In the genomic region with DNA sequence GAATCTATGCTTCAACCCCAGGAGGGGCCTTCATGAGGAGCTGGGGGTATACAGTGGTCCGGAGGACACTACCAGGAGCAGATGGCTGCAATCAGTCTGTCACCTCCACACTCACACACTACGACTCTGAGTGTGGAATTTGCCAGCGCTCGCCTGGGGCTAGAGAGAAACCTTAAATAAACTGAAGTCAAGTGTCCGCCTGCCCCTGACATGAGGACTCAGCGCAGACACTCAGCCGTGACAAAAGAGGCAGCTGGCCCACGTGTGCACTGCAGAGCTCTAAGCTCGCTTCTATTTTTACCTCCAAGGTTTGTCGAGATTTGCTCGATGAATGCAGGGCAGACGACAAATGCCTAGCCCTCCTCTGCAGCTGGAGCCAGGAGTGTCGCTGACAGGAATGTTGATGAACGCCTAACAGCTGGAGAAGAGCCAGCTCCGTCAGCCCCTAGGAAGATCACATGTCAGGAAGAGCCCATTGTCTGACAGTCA, we compare ENCODE assay signal across 8 mouse cellular contexts. TPM values are rescaled to one million over a fixed set of nuclear protein-coding genes. Genes with fewer than 3 reads are reported as not detected.
DNase-seq lines count a peak whose midpoint lies in the region; ATAC-seq and TF ChIP-seq lines count a peak whose summit lies in the region.
"Had no signal": no experiment of that assay in that cellular context is flagged by ENCODE, and none has a peak within 500 bp of the region (broad histone marks: within the 10 kb centered on the region; RNA-seq: fewer than 3 reads in every experiment).

No protein-coding gene starts in this region.

- H3K27me3 ChIP-seq in heart, postnatal 0 days (ENCODE audit: control insufficient read depth, insufficient read depth, low read length) = no peaks in the 10 kb centered on the region
- no peaks in the 10 kb centered on the region; the same call in 1 of the 2 replicates for H3K27me3 ChIP-seq in neural tube, embryonic 12.5 days (replicated peaks)
- H3K27me3 ChIP-seq in liver, postnatal 0 days (ENCODE audit: insufficient read depth, low read length) = no peaks in the 10 kb centered on the region

- ATAC-seq in heart, postnatal 0 days (ENCODE audit: insufficient read depth, low read depth) = peak; percentile 89
- ATAC-seq in neural tube, embryonic 12.5 days (ENCODE audit: low FRiP score, low read depth) = peak; percentile 53; the same call in 1 of the 2 replicates
- no peak for ATAC-seq in megakaryocyte-erythroid progenitor cell, adult 5-6 weeks (replicated peaks; ENCODE audit: low FRiP score, low TSS enrichment, poor library complexity, severe bottlenecking)
- no peak for ATAC-seq in liver, postnatal 0 days

- peaks cover 28% of the 10 kb centered on the region for H3K36me3 ChIP-seq in heart, postnatal 0 days (replicated peaks; ENCODE audit: control insufficient read depth, insufficient read depth, low read length)
- H3K36me3 ChIP-seq in neural tube, embryonic 12.5 days = no peaks in the 10 kb centered on the region
- no peaks in the 10 kb centered on the region for H3K36me3 ChIP-seq in liver, postnatal 0 days (replicated peaks; ENCODE audit: insufficient read depth, low read length)

- 3% methylated on average over 15 of the region's 15 CpGs for WGBS in heart, postnatal 0 days
- 32% methylated on average over 15 of the region's 15 CpGs for WGBS in neural tube, embryonic 12.5 days
- 39% methylated on average over 15 of the region's 15 CpGs for WGBS in liver, postnatal 0 days (ENCODE audit: insufficient replicate concordance)

- DNase-seq in R1 (ENCODE audit: low read depth, low spot score) = peak; percentile 78
- peak; percentile 59 for DNase-seq in embryo, embryonic 10.5 days (ENCODE audit: low spot score)
- peak; percentile 96 for DNase-seq in heart, postnatal 0 days (ENCODE audit: low spot score)
- peak; percentile 49 to 61 for DNase-seq in kidney, postnatal 36 days
- no peak for DNase-seq in liver, postnatal 0 days

- no peak for TF ChIP-seq CTCF in heart, postnatal 0 days (IDR thresholded peaks at IDR 0.05; ENCODE audit: low read depth)
- no peak for TF ChIP-seq CTCF in liver, postnatal 0 days (IDR thresholded peaks at IDR 0.05; ENCODE audit: low read depth)

- H3K4me2 ChIP-seq in heart, postnatal 0 days (ENCODE audit: low read depth, low read length) = peak overlapping the region; percentile 40
- H3K4me2 ChIP-seq in neural tube, embryonic 12.5 days (replicated peaks) = peak overlapping the region; percentile 40
- no peak overlapping the region for H3K4me2 ChIP-seq in liver, postnatal 0 days (ENCODE audit: low read depth, low read length)

- TF ChIP-seq EP300 in heart, postnatal 0 days (IDR thresholded peaks at IDR 0.05; ENCODE audit: low read depth) = peak; percentile 97
- TF ChIP-seq EP300 in liver, postnatal 0 days (IDR thresholded peaks at IDR 0.05; ENCODE audit: low read depth) = no peak

- peak overlapping the region; percentile 95 for H3K27ac ChIP-seq in heart, postnatal 0 days (ENCODE audit: low read depth)
- H3K27ac ChIP-seq in neural tube, embryonic 12.5 days = no peak overlapping the region
- no peak overlapping the region for H3K27ac ChIP-seq in liver, postnatal 0 days (ENCODE audit: low read depth)

- peak overlapping the region; percentile 14 for H3K4me3 ChIP-seq in heart, postnatal 0 days (ENCODE audit: low read depth, low read length)
- no peak overlapping the region for H3K4me3 ChIP-seq in neural tube, embryonic 12.5 days
- no peak overlapping the region for H3K4me3 ChIP-seq in liver, postnatal 0 days (ENCODE audit: low read depth, low read length)
- H3K4me3 ChIP-seq: megakaryocyte, embryonic 14.5 days had no signal

- no peaks in the 10 kb centered on the region for H3K9me3 ChIP-seq in heart, postnatal 0 days (replicated peaks; ENCODE audit: control insufficient read depth, low read length)
- no peaks in the 10 kb centered on the region for H3K9me3 ChIP-seq in neural tube, embryonic 12.5 days
- no peaks in the 10 kb centered on the region for H3K9me3 ChIP-seq in liver, postnatal 0 days (ENCODE audit: low read length)

- H3K9ac ChIP-seq in heart, postnatal 0 days (replicated peaks; ENCODE audit: low read depth, low read length) = peak overlapping the region; percentile 45
- H3K9ac ChIP-seq in neural tube, embryonic 12.5 days = no peak overlapping the region
- no peak overlapping the region for H3K9ac ChIP-seq in liver, postnatal 0 days (replicated peaks)

- H3K4me1 ChIP-seq in heart, postnatal 0 days (ENCODE audit: control insufficient read depth, insufficient read depth) = peaks cover 46% of the 10 kb centered on the region
- peaks cover 14% of the 10 kb centered on the region for H3K4me1 ChIP-seq in neural tube, embryonic 12.5 days
- no peaks in the 10 kb centered on the region for H3K4me1 ChIP-seq in liver, postnatal 0 days (ENCODE audit: insufficient read depth)

RNA-seq across cellular contexts. Expression of a gene that starts 30.7 kb away (rescaled TPM):
- total RNA-seq in heart, postnatal 0 days (2014; rRNA removed; ENCODE audit: low replicate concordance) = not detected in 2 replicates
- 0.11 TPM in 2 replicates for polyA plus RNA-seq in heart, postnatal 0 days (2015; fragmentation: Nextera tagmentation; extraction: Ambion mirVana)
- polyA plus RNA-seq in neural tube, embryonic 12.5 days (2016; fragmentation: Nextera tagmentation; extraction: Ambion mirVana) = not detected in 2 replicates
- total RNA-seq in megakaryocyte-erythroid progenitor cell, adult 5-6 weeks (2014; fragmentation: Nextera tagmentation) = not detected in 2 replicates
- total RNA-seq in megakaryocyte-erythroid progenitor cell, adult 5-6 weeks (2017) = not detected in 2 replicates
- not detected in 2 replicates for polyA plus RNA-seq in liver, postnatal 0 days (2015; fragmentation: Nextera tagmentation; extraction: Ambion mirVana)

RNA-seq across cellular contexts. Expression of a gene that starts 36.7 kb away (rescaled TPM):
- 4,504 and 5,889 TPM in 2 replicates for total RNA-seq in heart, postnatal 0 days (2014; rRNA removed; ENCODE audit: low replicate concordance)
- 3,958 and 4,151 TPM in 2 replicates for polyA plus RNA-seq in heart, postnatal 0 days (2015; fragmentation: Nextera tagmentation; extraction: Ambion mirVana)
- polyA plus RNA-seq in neural tube, embryonic 12.5 days (2016; fragmentation: Nextera tagmentation; extraction: Ambion mirVana) = 1.6 and 2.0 TPM in 2 replicates
- total RNA-seq in megakaryocyte-erythroid progenitor cell, adult 5-6 weeks (2014; fragmentation: Nextera tagmentation) = not detected in 2 replicates
- total RNA-seq in megakaryocyte-erythroid progenitor cell, adult 5-6 weeks (2017) = not detected in 2 replicates
- polyA plus RNA-seq in liver, postnatal 0 days (2015; fragmentation: Nextera tagmentation; extraction: Ambion mirVana) = 0.15 and 6.6 TPM in 2 replicates

Comparison
In these comparisons a context has a peak if more than half of its experiments do, and no peak if none do; other contexts are left out.
1. ATAC-seq: peak in heart, postnatal 0 days (single experiment) and neural tube, embryonic 12.5 days (single experiment); none in megakaryocyte-erythroid progenitor cell, adult 5-6 weeks (single experiment) and liver, postnatal 0 days (single experiment).
2. RNA of a gene that starts 36.7 kb away (polyA plus RNA-seq): 3,958 to 4,151 TPM in heart, postnatal 0 days; 1.6 to 2.0 TPM in neural tube, embryonic 12.5 days and 0.15 to 6.6 TPM in liver, postnatal 0 days; every median in the first group is over 100 times any median in the second.